Mouse (Mus musculus) MEL (cell line): ENCODE data around the gene Cadps. TPM values are rescaled to one million over a fixed set of nuclear protein-coding genes. Genes with fewer than 3 reads are reported as not detected.

Experiments
- DNase-seq: peaks from one replicate; pipeline ENCODE4 v3.0.0; 2011; ENCODE audit warnings: low read depth, low spot score
- H3K27ac ChIP-seq: 2 replicates; pipeline ENCODE4 v1.5.1; 2012; ENCODE audit warnings: low read depth, mild to moderate bottlenecking, control low read depth, low read length, moderate library complexity; ENCODE audit not compliant: control insufficient read depth
- H3K27me3 ChIP-seq, 2 experiments: fragments of 150-350 bp in 1 of 2; sonication (generic) in 1 of 2; 2 replicates each; pipeline ENCODE4 v1.6.1; 2012; ENCODE audit warnings: low read length in 2 of 2, mild to moderate bottlenecking in 2 of 2, improper control_type of control experiment in 1 of 2, moderate library complexity in 1 of 2; ENCODE audit not compliant: insufficient read depth in 2 of 2, control insufficient read depth in 1 of 2
- H3K36me3 ChIP-seq, 2 experiments: 2 replicates each; pipeline ENCODE4 v1.6.1; 2012 to 2014; ENCODE audit warnings: low read length in 2 of 2, improper control_type of control experiment in 1 of 2, inconsistent platforms in 1 of 2, mild to moderate bottlenecking in 1 of 2; ENCODE audit not compliant: insufficient read depth in 2 of 2, control insufficient read depth in 1 of 2
- H3K4me1 ChIP-seq, 2 experiments: fragments of 150-350 bp in 1 of 2; sonication (generic) in 1 of 2; 2 replicates each; pipeline ENCODE4 v1.6.1; 2012; ENCODE audit warnings: low read length in 2 of 2, improper control_type of control experiment in 1 of 2, mild to moderate bottlenecking in 1 of 2; ENCODE audit not compliant: insufficient read depth in 2 of 2, control insufficient read depth in 1 of 2
- H3K4me3 ChIP-seq, 2 experiments: fragments of 150-350 bp in 1 of 2; sonication (generic) in 1 of 2; 2 replicates each; pipeline ENCODE4 v1.5.1; 2012; ENCODE audit warnings: low read depth in 2 of 2, low read length in 2 of 2, mild to moderate bottlenecking in 2 of 2, moderate library complexity in 2 of 2, control low read depth in 1 of 2, improper control_type of control experiment in 1 of 2; ENCODE audit not compliant: control insufficient read depth in 1 of 2, insufficient read depth in 1 of 2
- H3K79me2 ChIP-seq: 2 replicates; pipeline ENCODE4 v1.6.1; 2012; ENCODE audit warnings: mild to moderate bottlenecking, low read length, moderate library complexity; ENCODE audit not compliant: control insufficient read depth, poor library complexity, insufficient read depth
- H3K9ac ChIP-seq: 2 replicates; pipeline ENCODE4 v1.6.1; 2012; ENCODE audit warnings: low read depth, mild to moderate bottlenecking, control low read depth, low read length, moderate library complexity; ENCODE audit not compliant: control insufficient read depth, poor library complexity, severe bottlenecking
- H3K9me3 ChIP-seq: fragments of 150-350 bp; sonication (generic); replicated peaks from 2 replicates; pipeline ENCODE4 v1.6.1; 2012; ENCODE audit warnings: mild to moderate bottlenecking, low read length, improper control_type of control experiment, moderate library complexity; ENCODE audit not compliant: insufficient read depth
- BHLHE40 ChIP-seq: IDR thresholded peaks from 2 replicates; pipeline ENCODE4 v1.6.1; 2012; ENCODE audit warnings: low read depth, mild to moderate bottlenecking, inconsistent platforms, low read length, improper control_type of control experiment, borderline replicate concordance
- CTCF ChIP-seq, 3 experiments: IDR thresholded peaks in 2 of 3; conservative IDR thresholded peaks in 1 of 3; 2 replicates each; pipeline ENCODE4 v1.5.1; 2011 to 2012; ENCODE audit warnings: low read length in 3 of 3, low read depth in 2 of 3, mild to moderate bottlenecking in 2 of 3, improper control_type of control experiment in 1 of 3, inconsistent platforms in 1 of 3, mixed read lengths in 1 of 3, moderate library complexity in 1 of 3; ENCODE audit not compliant: control insufficient read depth in 1 of 3, insufficient read depth in 1 of 3, poor library complexity in 1 of 3, severe bottlenecking in 1 of 3
- ELF1 ChIP-seq: IDR thresholded peaks from 2 replicates; pipeline ENCODE4 v1.6.1; 2014; ENCODE audit warnings: low read depth, mild to moderate bottlenecking, inconsistent platforms, low read length, improper control_type of control experiment, moderate library complexity
- EP300 ChIP-seq, 2 experiments: IDR thresholded peaks; 2 replicates each; pipeline ENCODE4 v1.6.1; 2011; ENCODE audit warnings: improper control_type of control experiment in 2 of 2, low read length in 2 of 2, low read depth in 1 of 2, mild to moderate bottlenecking in 1 of 2
- ETS1 ChIP-seq: IDR thresholded peaks from 2 replicates; pipeline ENCODE4 v1.6.1; 2012; ENCODE audit warnings: low read depth, mild to moderate bottlenecking, inconsistent platforms, low read length, improper control_type of control experiment, moderate library complexity
- MAFK ChIP-seq: IDR thresholded peaks from 2 replicates; pipeline ENCODE4 v1.6.1; 2011; ENCODE audit warnings: low read depth, mild to moderate bottlenecking, low read length, improper control_type of control experiment, borderline replicate concordance
- NELFE ChIP-seq: IDR thresholded peaks from 2 replicates; pipeline ENCODE4 v1.6.1; 2011; ENCODE audit warnings: low read depth, low read length, improper control_type of control experiment
- NRF1 ChIP-seq: IDR thresholded peaks from 2 replicates; pipeline ENCODE4 v1.6.1; 2014; ENCODE audit warnings: low read depth, mild to moderate bottlenecking, inconsistent platforms, low read length, improper control_type of control experiment, moderate library complexity; ENCODE audit not compliant: poor library complexity, insufficient read depth, severe bottlenecking
- POLR2A ChIP-seq, 2 experiments: IDR thresholded peaks; 2 replicates each; pipeline ENCODE4 v1.6.1; 2011 to 2012; ENCODE audit warnings: low read length in 2 of 2, mild to moderate bottlenecking in 2 of 2, control low read depth in 1 of 2, improper control_type of control experiment in 1 of 2, low read depth in 1 of 2, moderate library complexity in 1 of 2; ENCODE audit not compliant: control insufficient read depth in 1 of 2, insufficient read depth in 1 of 2, poor library complexity in 1 of 2
- POLR2AphosphoS5 ChIP-seq: IDR thresholded peaks from 2 replicates; pipeline ENCODE4 v1.6.1; 2012; ENCODE audit warnings: low read depth, borderline replicate concordance, mild to moderate bottlenecking, inconsistent platforms, low read length, moderate library complexity, mixed read lengths
- RAD21 ChIP-seq: IDR thresholded peaks from 2 replicates; pipeline ENCODE4 v1.6.1; 2011; ENCODE audit warnings: mild to moderate bottlenecking, low read depth, low read length, improper control_type of control experiment
- RCOR1 ChIP-seq: IDR thresholded peaks from 2 replicates; pipeline ENCODE4 v1.6.1; 2012; ENCODE audit warnings: low read depth, mild to moderate bottlenecking, inconsistent platforms, low read length, improper control_type of control experiment
- SIN3A ChIP-seq: IDR thresholded peaks from 2 replicates; pipeline ENCODE4 v1.6.1; 2012; ENCODE audit warnings: low read length, improper control_type of control experiment, inconsistent platforms
- SMC3 ChIP-seq: IDR thresholded peaks from 2 replicates; pipeline ENCODE4 v1.6.1; 2011; ENCODE audit warnings: low read depth, low read length, improper control_type of control experiment
- TCF12 ChIP-seq: IDR thresholded peaks from 2 replicates; pipeline ENCODE4 v1.6.1; 2014; ENCODE audit warnings: low read depth, mild to moderate bottlenecking, inconsistent platforms, low read length, improper control_type of control experiment, moderate library complexity
- USF2 ChIP-seq, 2 experiments: IDR thresholded peaks; 2 replicates each; pipeline ENCODE4 v1.6.1; 2011 to 2012; ENCODE audit warnings: improper control_type of control experiment in 2 of 2, low read length in 2 of 2, borderline replicate concordance in 1 of 2, inconsistent platforms in 1 of 2, low read depth in 1 of 2, mild to moderate bottlenecking in 1 of 2; ENCODE audit not compliant: insufficient read depth in 1 of 2
- ZNF384 ChIP-seq: IDR thresholded peaks from 2 replicates; pipeline ENCODE4 v1.6.1; 2012; ENCODE audit warnings: low read depth, mild to moderate bottlenecking, inconsistent platforms, low read length, improper control_type of control experiment
- polyA plus RNA-seq, 2 experiments: library from polyadenylated mRNA; stranded (reverse) in 1 of 2; unstranded in 1 of 2; fragments of >175 nt in 1 of 2; fragments of >200 nt in 1 of 2; gene quantifications; 2 replicates each; pipeline versions ENCODE4 v1.2.1 to v1.2.4; 2012; ENCODE audit warnings: low replicate concordance in 2 of 2, low read depth in 1 of 2; ENCODE audit not compliant: insufficient read length in 2 of 2, insufficient read depth in 1 of 2, missing spikeins in 1 of 2
- total RNA-seq: library from RNA; depleted of rRNA; stranded (reverse); fragments of 300-350 nt; gene quantifications from 2 replicates; pipeline ENCODE4 v1.2.3, GENCODE M21; 2012

The Cadps gene
- total and polyA plus RNA-seq, 3 experiments, result not detected

DNA sequence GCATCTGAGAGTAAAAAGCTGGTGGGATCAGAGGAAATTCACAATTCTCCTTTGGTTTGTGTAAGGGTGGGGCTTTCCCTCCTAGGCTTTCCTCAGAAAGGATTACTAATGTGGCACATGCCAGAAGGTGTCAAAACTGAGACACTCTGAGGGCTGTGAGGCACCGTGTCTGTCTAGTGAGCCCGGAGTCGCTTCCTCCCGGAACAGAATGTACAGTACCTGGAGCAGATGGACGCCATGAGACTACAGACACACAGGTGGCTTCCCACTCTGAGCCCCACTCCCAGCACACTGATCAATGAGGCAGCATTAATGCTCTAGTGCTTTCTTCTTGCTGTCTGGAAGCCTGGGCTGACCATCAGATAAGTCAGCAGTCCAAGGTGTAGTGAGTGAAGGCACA lies 283.8 kb downstream of the Cadps start:
- Histone ChIP-seq H3K27me3 (no peaks in the 10 kb centered on the region), H3K79me2 (no peaks in the 10 kb centered on the region), H3K9me3 (no peaks in the 10 kb centered on the region), H3K36me3 (no peaks in the 10 kb centered on the region), H3K9ac (no peak overlapping the region), H3K27ac (no peak overlapping the region), H3K4me3 (no peak overlapping the region)
- no peak for DNase-seq
- TF ChIP-seq SMC3 (no peak), ELF1 (no peak), RAD21 (no peak), ETS1 (no peak), MAFK (no peak), EP300 (IDR thresholded peaks at IDR 0.05; ENCODE audit: low read depth in 1 of 2, low read length in 2 of 2) (no peak), TCF12 (no peak), POLR2AphosphoS5 (no peak), BHLHE40 (no peak), ZNF384 (no peak), USF2 (IDR thresholded peaks at IDR 0.05; ENCODE audit: borderline replicate concordance in 1 of 2, insufficient read depth in 1 of 2, low read depth in 1 of 2, low read length in 2 of 2) (no peak), RCOR1 (no peak), NELFE (no peak), CTCF (IDR thresholded peaks at IDR 0.05 in 2 of 3, conservative IDR thresholded peaks at IDR 0.05 in 1 of 3; ENCODE audit: control insufficient read depth in 1 of 3, insufficient read depth in 1 of 3, low read depth in 2 of 3, low read length in 3 of 3, poor library complexity in 1 of 3, severe bottlenecking in 1 of 3) (no peak), SIN3A (no peak), POLR2A (IDR thresholded peaks at IDR 0.05; ENCODE audit: control insufficient read depth in 1 of 2, insufficient read depth in 1 of 2, low read depth in 1 of 2, low read length in 2 of 2, poor library complexity in 1 of 2) (no peak), NRF1 (no peak)
- TF ChIP-seq, all 39 proteins: peak for 0
- H3K4me1 ChIP-seq, result no peaks in the 10 kb centered on the region

DNA sequence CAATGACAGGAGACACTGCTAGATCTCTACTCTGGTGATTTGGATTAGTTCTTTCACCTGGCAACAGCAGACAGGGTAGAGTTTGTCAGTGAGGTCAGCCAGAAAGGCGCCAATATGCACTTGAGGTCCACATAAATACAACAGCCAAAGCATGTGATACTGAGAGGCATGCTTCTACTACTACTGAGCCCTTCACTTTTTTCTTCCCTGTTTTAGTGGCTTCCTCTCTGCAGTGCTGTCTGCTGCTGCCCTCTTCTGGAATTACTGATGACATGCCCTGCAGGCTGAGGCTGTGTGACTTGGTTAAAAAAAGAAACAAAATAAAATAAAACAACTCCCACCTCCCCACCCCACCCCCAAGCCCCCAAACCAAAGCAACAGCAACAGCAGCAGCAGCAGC lies 291.8 kb downstream of the Cadps start:
- H3K4me1 ChIP-seq, result no peaks in the 10 kb centered on the region
- no peaks in the 10 kb centered on the region for H3K27me3 ChIP-seq
- no peaks in the 10 kb centered on the region for H3K9me3 ChIP-seq
- H3K27ac ChIP-seq, result no peak overlapping the region
- H3K9ac ChIP-seq, result no peak overlapping the region
- H3K4me3 ChIP-seq, result no peak overlapping the region
- DNase-seq, result no peak
- no peaks in the 10 kb centered on the region for H3K79me2 ChIP-seq
- TF ChIP-seq RAD21, result no peak
- TF ChIP-seq CTCF (IDR thresholded peaks at IDR 0.05 in 2 of 3, conservative IDR thresholded peaks at IDR 0.05 in 1 of 3; ENCODE audit: control insufficient read depth in 1 of 3, insufficient read depth in 1 of 3, low read depth in 2 of 3, low read length in 3 of 3, poor library complexity in 1 of 3, severe bottlenecking in 1 of 3), result 0 out of 6 replicates have a peak, but pooled peaks of 1 of the 3 experiments have one; percentile 1
- TF ChIP-seq, all 39 proteins: peak for 1
- no peaks in the 10 kb centered on the region for H3K36me3 ChIP-seq
